Mouse (Mus musculus) embryonic facial prominence, embryonic 14.5 days (tissue): ENCODE results near the gene Abca2. TPM values are rescaled to one million over a fixed set of nuclear protein-coding genes. Genes with fewer than 3 reads are reported as not detected.

Experiments
- ATAC-seq: fragments of 200-750 bp; cut with Nextera tagmentation; 2 replicates; pipeline ENCODE4 v1.8.0; 2017; ENCODE audit warnings: low read depth, moderate number of reproducible peaks, moderate TSS enrichment
- DNase-seq: peaks from one replicate; pipeline ENCODE4 v3.0.0-alpha.2; 2015; ENCODE audit warnings: low spot score
- H3K27ac ChIP-seq: fragments of 300-500 bp; sonication (generic); replicated peaks from 2 replicates; pipeline ENCODE4 v1.5.1; 2014; ENCODE audit warnings: low read depth, mild to moderate bottlenecking, low read length, moderate library complexity
- H3K27me3 ChIP-seq: fragments of 300-500 bp; sonication (generic); replicated peaks from 2 replicates; pipeline ENCODE4 v1.6.1; 2014; ENCODE audit warnings: low read length; ENCODE audit not compliant: control insufficient read depth, insufficient read depth
- H3K36me3 ChIP-seq: fragments of 300-500 bp; sonication (generic); 2 replicates; pipeline ENCODE4 v1.6.1; 2014; ENCODE audit warnings: low read length, mixed read lengths; ENCODE audit not compliant: control insufficient read depth, insufficient read depth
- H3K4me1 ChIP-seq: fragments of 300-500 bp; sonication (generic); 2 replicates; pipeline ENCODE4 v1.6.1; 2014; ENCODE audit warnings: antibody characterized with exemption, low read length; ENCODE audit not compliant: control insufficient read depth, insufficient read depth
- H3K4me2 ChIP-seq: fragments of 300-500 bp; sonication (generic); 2 replicates; pipeline ENCODE4 v1.6.1; 2014; ENCODE audit warnings: low read depth, mild to moderate bottlenecking, low read length, moderate library complexity, mixed read lengths
- H3K4me3 ChIP-seq: fragments of 300-500 bp; sonication (generic); 2 replicates; pipeline ENCODE4 v1.5.1; 2014; ENCODE audit warnings: low read depth, mild to moderate bottlenecking, low read length
- H3K9ac ChIP-seq: fragments of 300-500 bp; sonication (generic); 2 replicates; pipeline ENCODE4 v1.6.1; 2014; ENCODE audit warnings: low read depth, mild to moderate bottlenecking, low read length, moderate library complexity, mixed read lengths
- H3K9me3 ChIP-seq: fragments of 300-500 bp; sonication (generic); 2 replicates; pipeline ENCODE4 v1.6.1; 2016; ENCODE audit warnings: low read length; ENCODE audit not compliant: control insufficient read depth
- WGBS: fragments of 180-500 bp; shearing (Covaris S2); extraction: QIAGEN DNeasy Blood & Tissue Kit; methylation state at CpG from one replicate; pipeline ENCODE4 v1.1.7; 2014; 5-methylcytosine and 5-hydroxymethylcytosine counted together
- polyA plus RNA-seq: library from polyadenylated mRNA; unstranded; fragments of >200 nt; fragmentation: Nextera tagmentation; extraction: Ambion mirVana; gene quantifications from 2 replicates; pipeline ENCODE4 v1.2.1, GENCODE M21; 2014

The Abca2 gene
- polyA plus RNA-seq, 1 experiment from 2014 or later = 6.4 TPM

DNA sequence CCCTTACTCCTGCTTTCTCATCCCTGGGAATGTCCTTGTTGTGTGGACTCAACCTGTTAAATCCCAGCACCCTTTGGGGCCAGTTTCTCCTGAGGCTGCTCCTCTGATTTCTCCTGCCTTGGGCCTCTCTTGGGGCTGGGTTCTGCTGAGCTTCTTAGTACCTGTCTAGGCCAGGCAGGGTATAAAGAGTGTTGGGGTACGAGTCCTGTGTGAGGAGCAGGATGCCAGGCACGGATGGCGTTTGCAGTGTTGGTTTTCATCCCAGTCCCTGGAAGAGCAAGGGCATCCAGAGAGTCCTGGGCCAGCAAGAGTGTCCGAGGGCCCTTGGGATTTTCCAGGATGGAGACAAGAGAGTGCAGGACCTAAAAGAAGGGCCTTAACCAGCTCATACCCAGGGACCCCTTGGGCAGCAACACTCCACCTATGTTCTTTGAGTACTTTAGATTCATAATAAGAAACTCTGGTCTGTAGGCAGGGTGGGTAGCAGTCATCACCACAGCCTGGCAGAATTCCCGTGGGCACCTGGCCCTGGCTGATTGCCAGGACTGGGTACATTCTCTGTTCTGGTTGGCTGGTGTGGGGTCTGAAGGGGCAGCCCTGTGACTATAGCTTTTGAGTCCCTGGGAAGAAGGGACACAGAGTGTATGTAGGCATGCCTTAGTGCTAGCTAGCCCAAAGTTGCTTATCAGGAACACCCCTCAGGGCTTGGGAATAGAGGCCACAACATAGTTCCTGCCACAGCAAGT is 1.1 kb downstream of the Abca2 start:
- Histone ChIP-seq H3K27ac (no peak overlapping the region), H3K27me3 (peaks cover 20% of the 10 kb centered on the region), H3K36me3 (no peaks in the 10 kb centered on the region), H3K4me3 (peak overlapping the region; percentile 72), H3K9me3 (no peaks in the 10 kb centered on the region), H3K4me1 (no peaks in the 10 kb centered on the region), H3K4me2 (peak overlapping the region; percentile 92), H3K9ac (peak overlapping the region; percentile 76)
- DNase-seq (no peak), ATAC-seq (no peak)
- WGBS = 65% methylated on average over 5 of the region's 5 CpGs

DNA sequence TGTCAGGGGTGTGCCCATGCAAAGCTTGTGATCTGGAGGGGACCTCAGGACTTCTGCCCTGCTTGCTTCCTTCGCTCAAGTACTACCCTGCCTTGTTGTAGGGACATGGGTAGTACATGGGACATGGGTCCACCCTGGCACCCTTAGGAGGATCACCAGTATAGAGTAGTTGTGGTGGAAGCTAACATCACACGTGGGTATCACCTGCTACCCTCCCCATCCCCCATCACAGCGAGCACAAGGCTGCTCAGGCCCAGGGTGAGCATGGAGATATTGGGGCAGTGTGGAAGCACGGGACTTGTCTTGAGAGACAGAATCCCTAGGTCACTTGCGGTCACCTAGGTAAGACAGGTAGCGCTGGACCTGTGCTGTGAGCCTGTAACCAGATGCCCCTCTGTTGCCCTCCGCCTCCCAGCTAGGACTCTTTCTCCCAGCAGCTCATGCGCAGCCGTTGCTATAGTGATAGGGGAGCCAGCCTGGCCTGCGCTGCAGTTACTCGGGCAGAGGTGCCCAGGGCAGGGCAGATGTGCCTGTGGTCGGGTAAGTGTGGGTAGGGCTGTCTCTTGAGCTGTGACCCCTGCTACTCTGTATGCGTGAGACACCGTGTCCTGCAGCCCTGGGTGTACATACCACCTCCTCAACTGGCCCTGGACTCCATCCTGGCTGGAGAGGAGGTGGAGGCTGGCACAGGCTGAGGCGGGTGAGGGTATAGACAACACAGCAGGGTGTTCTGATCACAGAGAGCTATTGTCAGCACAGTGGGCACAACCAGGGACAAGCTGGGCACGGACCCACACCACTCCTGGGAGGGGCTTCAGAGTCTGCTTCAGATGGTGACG is 2.1 kb downstream of the Abca2 start:
- WGBS = 66% methylated on average over 17 of the region's 17 CpGs
- ATAC-seq (no peak), DNase-seq (no peak)
- Histone ChIP-seq H3K27me3 (peaks cover 10% of the 10 kb centered on the region), H3K27ac (no peak overlapping the region), H3K36me3 (0 out of 2 replicates have a peak, but pooled peaks cover 3% of the 10 kb centered on the region), H3K4me2 (no peak overlapping the region), H3K4me3 (no peak overlapping the region), H3K4me1 (no peaks in the 10 kb centered on the region), H3K9ac (no peak overlapping the region), H3K9me3 (no peaks in the 10 kb centered on the region)

DNA sequence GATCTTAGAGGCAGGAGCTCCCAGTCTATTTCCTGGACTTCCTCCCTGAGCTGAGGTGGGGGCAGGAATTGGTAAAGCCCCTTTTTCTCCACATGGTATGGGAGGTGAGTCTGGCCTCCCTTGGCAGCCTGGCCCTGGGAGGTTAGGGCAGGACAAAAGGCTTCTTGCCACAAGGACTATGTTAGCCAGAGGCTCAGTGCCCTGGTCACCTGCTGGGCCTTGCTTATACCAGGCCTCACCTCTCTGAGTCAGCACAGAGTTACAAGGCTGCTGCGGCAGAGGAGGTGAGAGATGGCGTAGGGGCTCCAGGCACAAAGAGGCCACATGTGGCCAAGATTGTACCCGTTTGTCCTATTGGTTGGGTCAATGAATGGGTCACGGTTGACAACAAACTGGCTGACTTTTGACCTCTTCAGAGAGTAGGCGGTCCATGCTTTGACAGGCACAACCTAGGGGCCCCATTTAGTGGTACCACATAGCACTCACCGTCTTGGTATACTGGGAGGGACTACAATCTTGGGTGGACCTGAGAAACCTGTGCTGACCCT is 2.9 kb downstream of the Abca2 start:
- Histone ChIP-seq H3K27me3 (0 out of 2 replicates have a peak, but pooled peaks cover 4% of the 10 kb centered on the region), H3K4me3 (no peak overlapping the region), H3K9me3 (no peaks in the 10 kb centered on the region), H3K4me1 (no peaks in the 10 kb centered on the region), H3K9ac (no peak overlapping the region), H3K36me3 (0 out of 2 replicates have a peak, but pooled peaks cover 3% of the 10 kb centered on the region), H3K27ac (no peak overlapping the region), H3K4me2 (no peak overlapping the region)
- DNase-seq (no peak), ATAC-seq (no peak)
- 64% methylated on average over 6 of the region's 6 CpGs for WGBS

DNA sequence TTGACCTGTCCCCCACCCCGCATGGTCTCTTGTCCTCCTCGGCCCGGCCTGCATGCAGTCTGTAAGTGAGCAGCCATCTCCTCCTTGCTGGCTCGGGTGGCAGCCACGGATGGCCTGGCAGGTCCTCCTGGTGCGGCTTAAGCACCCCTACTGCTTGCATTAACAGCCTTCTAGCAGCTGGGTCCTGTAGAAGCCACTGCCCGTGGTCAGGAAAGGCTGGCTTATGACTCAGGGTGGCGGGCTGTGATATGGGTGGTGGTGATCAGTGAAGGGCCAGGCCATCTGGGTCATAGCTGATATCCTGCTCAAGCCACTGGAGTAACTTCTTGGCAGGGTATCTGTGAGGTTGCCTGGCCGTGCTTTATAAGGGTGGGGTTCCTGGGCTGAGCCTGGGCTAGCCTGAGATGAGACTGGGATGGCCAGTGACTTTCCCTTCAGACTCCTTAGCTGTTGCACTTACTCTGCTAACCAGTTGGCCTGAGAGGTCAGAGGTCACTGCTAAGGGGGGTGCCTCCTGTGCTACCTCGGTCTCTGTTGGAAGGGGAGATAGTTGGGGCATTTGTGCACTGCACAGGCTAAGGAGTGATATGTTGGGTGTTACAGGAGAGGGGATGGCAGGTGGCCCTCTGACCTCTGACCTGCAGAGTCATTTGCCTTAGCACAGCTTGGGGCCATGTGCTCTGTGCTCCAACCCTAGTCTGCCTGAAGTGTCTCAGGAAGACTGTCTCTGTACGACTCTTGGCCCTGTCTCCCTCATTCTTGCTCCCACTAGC is 4.0 kb downstream of the Abca2 start:
- ATAC-seq (no peak), DNase-seq (no peak)
- H3K36me3 ChIP-seq = 0 out of 2 replicates have a peak, but pooled peaks cover 3% of the 10 kb centered on the region
- H3K27ac ChIP-seq = no peak overlapping the region
- no peaks in the 10 kb centered on the region for H3K9me3 ChIP-seq
- no peak overlapping the region for H3K9ac ChIP-seq
- WGBS = 72% methylated on average over 11 of the region's 11 CpGs
- H3K4me3 ChIP-seq = no peak overlapping the region
- H3K4me1 ChIP-seq = no peaks in the 10 kb centered on the region
- H3K27me3 ChIP-seq = 0 out of 2 replicates have a peak, but pooled peaks cover 4% of the 10 kb centered on the region
- H3K4me2 ChIP-seq = no peak overlapping the region

DNA sequence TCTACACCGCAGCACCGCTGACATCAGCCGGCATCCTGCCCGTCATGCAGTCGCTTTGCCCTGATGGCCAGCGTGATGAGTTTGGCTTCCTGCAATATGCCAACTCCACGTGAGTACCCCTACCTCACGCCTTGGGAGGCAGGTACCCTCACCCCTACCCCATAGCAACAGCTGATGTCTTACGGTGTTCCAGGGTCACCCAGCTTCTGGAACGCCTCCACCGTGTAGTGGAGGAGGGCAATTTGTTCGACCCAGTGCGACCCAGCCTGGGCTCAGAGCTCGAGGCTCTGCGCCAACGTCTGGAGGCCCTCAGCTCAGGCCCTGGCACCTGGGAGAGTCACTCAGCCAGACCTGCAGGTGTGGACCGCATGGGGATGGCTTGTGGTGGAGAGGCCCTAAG is 4.6 kb downstream of the Abca2 start:
- ATAC-seq (no peak), DNase-seq (no peak)
- Histone ChIP-seq H3K9ac (no peak overlapping the region), H3K36me3 (0 out of 2 replicates have a peak, but pooled peaks cover 3% of the 10 kb centered on the region), H3K4me1 (no peaks in the 10 kb centered on the region), H3K4me3 (no peak overlapping the region), H3K4me2 (no peak overlapping the region), H3K9me3 (no peaks in the 10 kb centered on the region), H3K27me3 (0 out of 2 replicates have a peak, but pooled peaks cover 4% of the 10 kb centered on the region), H3K27ac (no peak overlapping the region)
- WGBS = 87% methylated on average over 17 of the region's 17 CpGs

DNA sequence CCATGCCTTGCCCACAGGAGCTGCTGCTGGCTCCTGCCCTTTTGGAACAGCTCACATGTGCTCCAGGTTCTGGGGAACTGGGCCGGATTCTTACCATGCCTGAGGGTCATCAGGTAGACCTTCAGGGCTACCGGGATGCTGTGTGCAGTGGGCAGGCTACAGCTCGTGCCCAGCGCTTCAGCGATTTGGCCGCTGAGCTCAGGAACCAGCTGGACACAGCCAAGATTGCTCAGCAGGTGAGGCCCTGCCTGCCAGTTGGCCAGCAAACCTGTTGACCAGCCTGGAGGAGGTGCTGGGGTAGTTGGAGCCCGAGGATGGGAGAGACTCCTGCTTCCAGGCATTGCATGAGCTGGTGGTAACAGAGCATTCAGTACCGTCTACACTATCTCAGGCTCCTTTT is 5.8 kb downstream of the Abca2 start:
- Histone ChIP-seq H3K4me2 (no peak overlapping the region), H3K27me3 (0 out of 2 replicates have a peak, but pooled peaks cover 4% of the 10 kb centered on the region), H3K4me3 (no peak overlapping the region), H3K4me1 (no peaks in the 10 kb centered on the region), H3K9me3 (no peaks in the 10 kb centered on the region), H3K36me3 (0 out of 2 replicates have a peak, but pooled peaks cover 3% of the 10 kb centered on the region), H3K27ac (no peak overlapping the region), H3K9ac (no peak overlapping the region)
- 92% methylated on average over 8 of the region's 8 CpGs for WGBS
- ATAC-seq = no peak
- no peak for DNase-seq

DNA sequence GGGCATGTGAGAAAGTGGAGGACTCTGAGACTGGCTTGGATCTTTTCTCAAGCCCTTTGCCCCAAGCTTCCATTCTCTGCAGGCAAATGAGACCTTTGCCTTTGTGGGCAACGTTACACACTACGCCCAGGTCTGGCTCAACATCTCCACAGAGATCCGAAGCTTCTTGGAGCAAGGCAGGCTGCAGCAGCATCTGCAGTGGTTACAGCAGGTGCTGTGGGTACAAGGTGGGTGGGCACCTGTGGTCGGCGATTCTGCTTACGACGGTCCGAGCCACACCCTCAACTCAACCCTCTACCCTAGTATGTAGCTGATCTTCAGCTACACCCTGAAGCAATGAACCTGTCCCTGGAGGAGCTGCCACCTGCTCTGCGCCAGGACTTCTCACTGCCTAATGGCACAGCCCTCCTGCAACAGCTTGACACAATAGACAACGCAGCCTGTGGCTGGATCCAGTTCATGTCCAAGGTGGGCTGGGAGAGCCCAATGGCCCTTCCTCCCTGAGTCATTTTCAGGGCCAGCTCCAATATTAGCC is 7.8 kb downstream of the Abca2 start:
- H3K9ac ChIP-seq = no peak overlapping the region
- 92% methylated on average over 10 of the region's 10 CpGs for WGBS
- no peaks in the 10 kb centered on the region for H3K27me3 ChIP-seq
- H3K4me1 ChIP-seq = no peaks in the 10 kb centered on the region
- H3K27ac ChIP-seq = no peak overlapping the region
- H3K9me3 ChIP-seq = no peaks in the 10 kb centered on the region
- H3K4me2 ChIP-seq = no peak overlapping the region
- DNase-seq (no peak), ATAC-seq (no peak)
- 0 out of 2 replicates have a peak, but pooled peaks cover 3% of the 10 kb centered on the region for H3K36me3 ChIP-seq
- H3K4me3 ChIP-seq = no peak overlapping the region

DNA sequence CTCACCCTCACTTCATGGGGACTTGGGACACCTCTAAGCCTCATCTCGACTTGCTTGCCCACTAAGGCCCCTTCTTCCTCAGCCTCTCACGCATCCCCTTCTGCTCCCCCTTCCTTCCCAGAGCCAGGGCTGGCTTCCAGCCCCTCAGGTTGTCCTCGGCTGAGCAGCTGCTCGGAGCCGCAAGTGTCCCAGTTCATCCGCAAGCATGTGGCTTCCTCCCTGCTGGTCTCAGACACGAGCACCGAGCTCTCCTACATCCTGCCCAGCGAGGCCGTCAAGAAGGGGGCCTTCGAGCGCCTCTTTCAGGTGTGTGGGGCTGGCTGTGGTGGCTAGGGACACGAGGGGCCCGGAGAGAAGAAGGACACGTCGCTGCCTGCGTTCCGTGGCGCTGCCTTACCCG is 12.6 kb downstream of the Abca2 start:
- H3K36me3 ChIP-seq = 0 out of 2 replicates have a peak, but pooled peaks cover 7% of the 10 kb centered on the region
- ATAC-seq = no peak
- no peak overlapping the region for H3K9ac ChIP-seq
- 86% methylated on average over 20 of the region's 20 CpGs for WGBS
- H3K9me3 ChIP-seq = no peaks in the 10 kb centered on the region
- no peak overlapping the region for H3K4me2 ChIP-seq
- H3K27me3 ChIP-seq = no peaks in the 10 kb centered on the region
- no peak overlapping the region for H3K4me3 ChIP-seq
- no peak overlapping the region for H3K27ac ChIP-seq
- DNase-seq = no peak
- H3K4me1 ChIP-seq = no peaks in the 10 kb centered on the region
